Mouse (Mus musculus): ENCODE measurements around the gene Snrk.

The Snrk gene

GRCm38 (mm10) chr9:122109553-122110225 is 7.4 kb upstream of the Snrk start:
- peak; percentile 20 for DNase-seq

GRCm38 (mm10) chr9:122110508-122110907 is 6.6 kb upstream of the Snrk start:
- no peak for DNase-seq

- no peak for DNase-seq
These were observed 6.1 kb upstream of the Snrk start for GRCm38 (mm10) chr9:122110921-122111320.

- no peak for DNase-seq
These were observed 1.5 kb upstream of the Snrk start for GRCm38 (mm10) chr9:122115552-122115951.

- DNase-seq, result no peak
These were observed 707 bp upstream of the Snrk start for GRCm38 (mm10) chr9:122116359-122116758.

GRCm38 (mm10) chr9:122117692-122118529 is 845 bp downstream of the Snrk start:
- peak; percentile 34 for DNase-seq

- peak; percentile 48 for DNase-seq
These were observed 3.0 kb downstream of the Snrk start for GRCm38 (mm10) chr9:122120089-122120488.

- no peak for DNase-seq
These were observed 5.0 kb downstream of the Snrk start for GRCm38 (mm10) chr9:122122113-122122512.

GRCm38 (mm10) chr9:122123181-122123580 is 6.1 kb downstream of the Snrk start:
- no peak for DNase-seq

- no peak for DNase-seq
These were observed 8.7 kb downstream of the Snrk start for GRCm38 (mm10) chr9:122125723-122126290.

- no peak for DNase-seq
These were observed 9.7 kb downstream of the Snrk start for GRCm38 (mm10) chr9:122126790-122127189.

GRCm38 (mm10) chr9:122127271-122127785 is 10.3 kb downstream of the Snrk start:
- DNase-seq, result no peak

- peak; percentile 35 for DNase-seq
These were observed 11.6 kb downstream of the Snrk start for GRCm38 (mm10) chr9:122128686-122129085.

GRCm38 (mm10) chr9:122130666-122131065 is 13.6 kb downstream of the Snrk start:
- no peak for DNase-seq

GRCm38 (mm10) chr9:122132145-122132544 is 15.1 kb downstream of the Snrk start:
- DNase-seq, result no peak

- DNase-seq, result no peak
These were observed 18.2 kb downstream of the Snrk start for GRCm38 (mm10) chr9:122135095-122135884.

GRCm38 (mm10) chr9:122135885-122136170 is 18.8 kb downstream of the Snrk start:
- no peak for DNase-seq

GRCm38 (mm10) chr9:122137960-122138359 is 20.9 kb downstream of the Snrk start:
- no peak for DNase-seq

GRCm38 (mm10) chr9:122138371-122139029 is 21.4 kb downstream of the Snrk start:
- DNase-seq, result no peak

- no peak for DNase-seq
These were observed 22.2 kb downstream of the Snrk start for GRCm38 (mm10) chr9:122139236-122139635.

- DNase-seq, result no peak
These were observed 26.2 kb downstream of the Snrk start for GRCm38 (mm10) chr9:122143219-122143618.

- no peak for DNase-seq
These were observed 27.7 kb downstream of the Snrk start for GRCm38 (mm10) chr9:122144776-122145175.
